Mouse (Mus musculus) erythroblast, embryonic 14.5 days (primary cell): ENCODE data around the gene Vti1a.

Experiments used
- GATA1 ChIP-seq: IDR thresholded peaks from 2 replicates; pipeline ENCODE4 v1.6.1; 2012; ENCODE audit warnings: low read length, inconsistent platforms, mixed read lengths
- TAL1 ChIP-seq: IDR thresholded peaks from 3 replicates; pipeline ENCODE4 v1.6.1; 2012; ENCODE audit warnings: low read length, inconsistent platforms, mixed read lengths

DNA sequence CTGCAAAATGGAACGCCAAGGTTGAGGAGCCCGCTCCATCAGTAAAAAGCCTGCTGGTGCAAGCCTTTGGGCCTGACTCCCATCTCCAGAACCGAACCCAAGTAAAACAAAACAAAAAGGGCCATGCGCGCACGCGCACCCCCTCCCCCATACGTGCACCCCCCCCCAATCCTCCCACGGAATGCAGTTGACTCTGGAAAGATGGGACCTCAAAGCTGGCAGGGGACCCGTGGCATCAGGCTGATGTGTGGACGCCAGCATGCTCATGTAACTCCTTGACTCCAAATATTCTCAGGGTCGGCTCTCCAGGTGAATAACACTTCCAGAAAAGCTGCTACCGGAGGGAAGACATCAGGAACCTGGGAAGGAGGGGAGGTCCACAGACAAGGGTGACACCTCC lies 327.8 kb downstream of the Vti1a start:
- TF ChIP-seq GATA1 (no peak), TAL1 (no peak)
